Mouse (Mus musculus) neutrophil, adult 5-6 weeks (primary cell): ENCODE measurements around the gene Acsm5. TPM values are rescaled to one million over a fixed set of nuclear protein-coding genes. Genes with fewer than 3 reads are reported as not detected.
"Not testable (repeated sequence)": the region's sequence is repeated elsewhere in the genome, so short reads cannot be mapped to it uniquely, and the experiment has no call there.

Experiments
- ATAC-seq: fragments of 151-379, 151-347 bp; 2 replicates; pipeline ENCODE4 v1.8.0; 2017; ENCODE audit warnings: mild to moderate bottlenecking, moderate TSS enrichment; ENCODE audit not compliant: insufficient number of reproducible peaks, poor library complexity, low FRiP score, severe bottlenecking; ENCODE audit errors: extremely low read depth
- total RNA-seq: library from RNA; stranded (forward); fragments of 200-1000 nt; gene quantifications from 2 replicates; pipeline ENCODE4 v1.2.3, GENCODE M21; 2017

Gene Acsm5
- total RNA-seq, 1 experiment from 2014 or later = not detected

DNA sequence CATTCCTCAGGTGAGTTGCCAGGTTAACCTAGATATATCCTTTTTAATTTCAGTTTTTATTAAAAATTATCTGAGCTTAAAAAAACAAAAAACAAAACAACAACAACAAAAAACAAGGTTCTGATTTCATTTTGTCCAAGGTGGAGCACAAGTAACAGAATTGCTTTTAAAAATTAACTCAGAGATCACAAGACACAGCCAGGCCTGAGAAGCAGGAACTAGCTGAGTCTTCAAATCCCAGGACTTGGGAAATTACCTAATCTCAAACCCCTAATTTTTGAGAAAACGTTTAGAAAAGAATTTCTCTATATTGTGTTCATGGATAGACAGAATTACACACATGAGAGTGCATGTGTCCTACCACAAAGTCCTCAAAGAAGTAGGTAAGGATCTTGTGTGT is 13.7 kb downstream of the Acsm5 start:
- ATAC-seq = no peak

GRCm38 (mm10) chr7:119534389-119534788 is 15.1 kb downstream of the Acsm5 start:
- ATAC-seq = no peak

GRCm38 (mm10) chr7:119542445-119542844 is 23.2 kb downstream of the Acsm5 start:
- no peak for ATAC-seq

GRCm38 (mm10) chr7:119545572-119545971 is 26.3 kb downstream of the Acsm5 start:
- no peak for ATAC-seq

DNA sequence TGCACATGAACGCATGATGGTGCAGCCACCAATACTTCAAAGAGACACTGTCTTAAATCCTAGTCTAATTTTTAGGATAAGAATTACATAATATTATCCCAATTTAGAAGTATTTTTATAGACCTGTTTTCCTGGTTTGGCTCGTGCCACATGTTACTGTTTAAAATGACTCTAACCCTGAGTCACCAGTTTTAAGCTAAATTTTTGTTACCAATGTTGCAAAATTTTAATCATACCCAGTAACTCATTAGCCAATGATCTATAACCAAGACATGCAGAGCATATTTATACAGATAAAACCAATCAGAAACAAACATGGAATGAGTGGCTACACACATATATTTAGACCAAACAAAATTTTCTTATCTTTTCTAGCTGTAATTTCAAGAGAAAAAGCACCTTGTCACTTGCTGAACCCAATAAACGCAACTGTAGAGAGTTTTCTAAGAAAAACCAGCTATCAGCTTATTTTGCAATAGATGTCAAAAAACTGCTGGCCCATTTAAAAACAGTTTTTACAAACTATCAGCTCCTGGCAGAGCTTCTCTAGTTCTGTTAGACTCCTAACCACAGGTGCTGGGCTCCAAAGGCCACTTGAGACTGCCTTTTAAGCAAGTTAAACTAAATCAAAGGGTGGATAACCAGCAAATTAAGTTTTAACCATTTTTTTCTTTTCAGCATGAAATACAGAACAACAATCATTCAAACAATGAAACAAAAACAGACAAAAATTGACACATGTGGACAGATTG is 31.4 kb downstream of the Acsm5 start:
- ATAC-seq = no peak

DNA sequence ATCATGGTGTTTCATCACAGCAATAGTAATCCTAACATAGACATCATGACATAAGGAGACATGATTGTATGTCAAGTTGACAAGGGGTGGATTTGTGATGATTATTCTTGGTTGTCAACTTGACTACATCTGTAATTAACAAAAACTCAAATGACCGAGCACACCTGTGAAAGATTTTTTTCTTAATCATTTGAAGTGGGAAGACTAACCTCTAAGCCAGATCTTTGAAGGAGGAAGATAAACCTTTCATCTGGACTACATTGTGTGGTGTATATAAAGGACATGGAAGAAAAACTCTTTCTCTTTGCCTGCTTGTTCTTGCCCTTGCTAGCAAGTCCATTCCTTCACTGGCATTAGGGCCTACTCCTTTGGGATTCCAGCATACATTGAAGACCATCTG is 34.8 kb downstream of the Acsm5 start, which contains the start of gene Acsm2:
TSS of gene Acsm2 (plus strand) at position 301 of the 400 bp plus-strand sequence.
- no peak for ATAC-seq

- ATAC-seq = no peak
These were observed 40.7 kb downstream of the Acsm5 start for GRCm38 (mm10) chr7:119559789-119560451.

GRCm38 (mm10) chr7:119560452-119560835 is 41.2 kb downstream of the Acsm5 start:
- no peak for ATAC-seq

- ATAC-seq = no peak
These were observed 42.2 kb downstream of the Acsm5 start for GRCm38 (mm10) chr7:119561441-119561840.

DNA sequence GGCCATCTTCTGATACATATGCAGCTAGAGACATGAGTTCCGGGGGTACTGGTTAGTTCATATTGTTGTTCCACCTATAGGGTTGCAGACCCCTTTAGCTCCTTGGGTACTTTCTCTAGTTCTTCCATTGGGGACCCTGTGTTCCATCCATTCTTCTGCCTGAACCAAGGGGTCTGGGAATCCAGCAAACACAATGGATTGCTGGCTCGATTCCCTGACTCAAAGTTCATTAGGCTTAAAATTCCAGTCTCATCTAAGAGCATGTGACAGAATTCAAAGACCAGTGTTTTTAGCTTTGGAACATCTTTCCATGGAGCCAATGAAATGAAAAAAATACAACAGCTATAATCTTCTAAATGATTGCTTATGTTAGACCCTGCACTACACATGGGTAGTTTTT is 43.2 kb downstream of the Acsm5 start:
- not testable (repeated sequence) for ATAC-seq

- no peak for ATAC-seq
These were observed 75.4 kb downstream of the Acsm5 start for GRCm38 (mm10) chr7:119594530-119595107.

Other genes starting within 250 kb of the Acsm5 start
- gene Gp2, start 60.2 kb upstream of the Acsm5 start, total RNA-seq = not detected in 2 replicates
- gene Umod, start 40.2 kb upstream of the Acsm5 start, total RNA-seq = not detected in 2 replicates
- not detected in 2 replicates for gene Pdilt, start 4.0 kb downstream of the Acsm5 start, total RNA-seq
- gene Acsm2, start 34.9 kb downstream of the Acsm5 start, total RNA-seq = under 0.01 TPM in 1 of 2 replicates, not detected in the other
- gene Acsm1, start 87.6 kb downstream of the Acsm5 start, total RNA-seq = not detected in 2 replicates
- gene Acsm4, start 170.6 kb downstream of the Acsm5 start, total RNA-seq = not detected in 2 replicates
- 45.3 and 46.3 TPM in 2 replicates for gene Thumpd1, start 201.3 kb downstream of the Acsm5 start, total RNA-seq
- not detected in 2 replicates for gene Acsm3, start 241.5 kb downstream of the Acsm5 start, total RNA-seq